Mouse (Mus musculus) adrenal gland, adult (tissue): ENCODE data around the gene E2f4.
A peak's percentile ranks its signal among the peaks of the same experiment; 100 is the strongest.

Experiments
- DNase-seq, 2 experiments: peaks; one replicate each; pipeline ENCODE4 v3.0.0; 2022 to 2023; ENCODE audit warnings: low spot score in 1 of 2; ENCODE audit not compliant: inconsistent age in 2 of 2

The E2f4 gene

GRCm38 (mm10) chr8:105297511-105298192 lies at the start of gene E2f4:
Gene E2f4, plus strand, starts transcription at chr8:105297663.
- peak; percentile 95 to 97 for DNase-seq

DNA sequence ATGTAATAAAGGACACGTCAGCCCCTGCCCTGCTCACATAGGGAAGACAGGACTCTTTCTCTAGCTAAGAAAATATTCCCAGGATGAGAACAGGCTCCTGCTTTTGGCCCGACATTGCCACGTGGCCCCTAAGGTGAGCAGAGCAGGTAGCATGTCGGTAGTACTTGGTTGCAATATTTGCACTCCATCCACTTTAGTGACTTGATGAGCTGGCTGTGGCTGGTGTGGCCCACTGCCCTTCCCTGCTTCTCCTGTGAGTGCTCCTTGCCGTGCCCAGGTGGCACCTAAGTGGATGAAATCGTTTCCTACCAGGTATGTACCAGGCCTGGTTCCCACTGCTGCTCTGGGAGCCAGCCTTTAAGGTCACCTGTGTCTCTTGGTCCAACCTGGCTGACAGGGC lies 45.5 kb upstream of the E2f4 start:
- no peak for DNase-seq

DNA sequence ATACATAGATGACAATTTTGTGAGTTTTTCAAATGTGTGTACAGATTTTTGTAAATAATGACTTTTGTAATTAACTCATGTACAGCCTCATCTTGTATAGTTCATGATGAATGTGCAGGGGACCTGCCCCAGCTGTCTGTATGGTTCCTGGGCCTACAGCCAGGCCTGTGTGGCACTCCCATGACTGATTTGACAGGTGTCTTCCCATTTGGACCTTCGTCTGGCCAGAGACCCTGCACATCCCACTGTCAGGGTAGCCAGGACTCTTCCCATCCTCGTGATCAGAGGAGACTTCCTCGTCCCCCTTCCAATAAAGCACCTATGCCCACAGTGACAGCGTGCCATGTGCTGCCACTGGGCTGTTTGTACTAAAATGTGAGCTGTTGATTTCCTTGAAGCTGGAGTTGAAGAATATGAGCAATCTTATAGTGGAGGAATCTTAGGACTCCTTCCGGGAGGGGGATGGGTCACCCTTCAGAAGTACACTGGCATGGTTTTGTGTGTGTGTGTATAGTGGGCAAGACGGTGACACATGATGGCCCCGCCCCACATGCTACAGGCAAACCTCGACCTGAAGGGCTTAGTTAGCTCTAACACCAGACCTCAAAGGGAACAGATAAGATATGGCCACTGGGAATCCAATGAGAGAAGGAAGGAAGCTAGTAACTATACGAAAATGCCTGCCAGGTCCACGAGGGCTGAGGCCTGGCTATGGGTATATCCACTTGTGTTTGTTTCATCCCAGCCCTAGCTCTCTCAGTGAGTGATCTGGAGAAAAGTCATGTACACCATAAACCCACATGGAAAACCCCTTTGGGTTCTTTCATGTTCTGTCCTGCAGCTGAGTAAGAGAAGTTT lies 44.6 kb upstream of the E2f4 start:
- no peak for DNase-seq

DNA sequence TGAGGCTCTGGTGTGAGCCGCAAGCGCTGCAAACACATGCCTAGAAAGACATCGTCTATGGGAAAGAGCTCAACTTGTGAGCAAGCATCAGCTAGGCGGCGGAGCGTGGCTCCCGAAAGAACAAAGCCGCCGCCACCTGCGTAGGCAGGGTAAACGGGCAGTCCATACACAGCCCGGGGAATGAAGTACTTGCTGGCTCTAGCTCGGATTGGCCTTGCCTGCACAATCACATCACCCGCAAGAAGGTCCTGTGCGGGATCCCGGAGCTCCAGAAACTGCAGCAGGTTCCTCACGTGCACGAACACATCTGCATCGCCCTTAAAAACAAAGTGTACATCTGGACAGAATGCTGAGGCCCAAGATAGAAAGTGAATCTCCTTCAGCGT lies 43.7 kb upstream of the E2f4 start:
- no peak for DNase-seq

DNA sequence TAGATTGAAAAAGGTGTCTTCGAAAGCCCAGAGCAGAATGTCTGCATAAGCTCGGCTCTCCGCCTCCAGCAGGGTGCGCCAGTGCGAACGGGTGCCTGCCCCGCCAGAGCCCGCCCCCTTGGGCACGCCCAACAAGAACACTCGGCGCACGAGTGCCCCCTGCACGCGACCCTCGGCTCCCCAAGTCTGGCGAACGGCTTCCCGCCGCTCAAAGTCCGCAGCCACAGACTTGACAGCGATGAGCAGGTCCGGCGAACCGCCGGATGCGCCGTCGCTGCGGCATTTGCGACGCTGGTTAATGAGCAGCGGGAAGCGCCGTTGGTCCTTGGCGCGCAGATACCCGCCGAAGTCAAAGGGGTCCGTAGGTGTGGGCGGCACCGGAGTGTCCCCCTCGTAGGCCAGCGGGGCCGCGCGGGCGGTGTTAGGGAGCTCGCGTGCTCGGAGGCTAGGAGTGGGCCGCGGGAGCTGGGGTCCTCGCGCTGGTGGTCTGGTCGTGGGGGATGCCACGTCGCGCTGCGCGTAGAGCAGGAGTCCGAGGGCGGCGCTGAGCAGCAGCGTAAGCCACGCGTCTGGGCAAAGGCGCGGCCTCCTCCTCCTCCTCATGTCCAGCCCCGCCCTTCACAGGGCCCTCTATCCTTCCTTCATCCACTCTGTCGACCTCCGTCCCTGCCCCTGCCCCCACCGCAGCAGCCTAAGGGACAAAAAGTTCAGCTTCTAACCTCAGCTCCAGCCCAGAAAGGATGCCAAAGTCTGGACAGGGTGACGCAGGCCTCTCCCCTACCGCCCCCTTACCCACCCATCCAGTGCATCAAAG lies 43.1 kb upstream of the E2f4 start:
- peak; percentile 88 to 95 for DNase-seq

GRCm38 (mm10) chr8:105254966-105255350 lies 42.5 kb upstream of the E2f4 start, which contains the start of gene B3gnt9:
Gene B3gnt9, minus strand, starts transcription at chr8:105255153.
- DNase-seq = peak; percentile 59 to 77

DNA sequence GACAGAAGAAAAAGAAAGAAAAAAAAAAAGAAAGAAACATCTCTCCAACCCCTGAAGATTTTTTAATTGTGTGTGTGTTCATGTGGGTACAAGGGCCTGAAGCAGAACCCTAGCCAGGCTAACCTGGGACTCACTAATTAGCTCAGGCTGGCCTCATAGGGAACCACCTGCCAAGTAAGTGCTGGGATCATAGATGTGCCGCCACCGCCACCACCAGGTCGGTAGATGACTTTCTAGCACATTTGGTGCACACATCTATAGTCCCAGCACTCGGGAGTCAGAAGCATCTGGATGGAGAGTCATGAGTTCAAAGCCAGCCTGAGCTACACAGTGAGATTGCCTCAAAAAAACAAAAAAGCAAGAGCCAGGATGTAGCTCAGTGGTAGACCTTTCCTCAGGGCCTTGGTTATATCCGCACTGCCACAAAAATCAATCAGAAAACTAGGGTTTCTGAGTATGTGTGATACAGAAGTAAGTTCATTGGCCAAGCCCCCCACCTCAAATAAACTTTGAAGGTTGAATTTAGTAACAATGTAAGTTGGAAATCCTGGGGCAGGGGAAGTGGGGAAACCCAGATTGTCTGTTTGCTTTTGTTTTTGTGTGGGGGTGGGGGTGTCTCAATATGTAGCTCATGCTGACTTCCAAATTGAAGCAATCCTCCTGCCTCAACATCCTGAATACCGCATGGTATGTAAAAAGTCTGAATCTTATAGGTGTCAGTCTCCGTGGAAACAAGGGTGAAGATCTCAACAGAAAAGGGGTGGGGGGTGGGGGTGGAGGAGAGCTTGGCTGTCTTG lies 39.9 kb upstream of the E2f4 start:
- peak in 1 of 2 experiments; percentile 16 for DNase-seq

DNA sequence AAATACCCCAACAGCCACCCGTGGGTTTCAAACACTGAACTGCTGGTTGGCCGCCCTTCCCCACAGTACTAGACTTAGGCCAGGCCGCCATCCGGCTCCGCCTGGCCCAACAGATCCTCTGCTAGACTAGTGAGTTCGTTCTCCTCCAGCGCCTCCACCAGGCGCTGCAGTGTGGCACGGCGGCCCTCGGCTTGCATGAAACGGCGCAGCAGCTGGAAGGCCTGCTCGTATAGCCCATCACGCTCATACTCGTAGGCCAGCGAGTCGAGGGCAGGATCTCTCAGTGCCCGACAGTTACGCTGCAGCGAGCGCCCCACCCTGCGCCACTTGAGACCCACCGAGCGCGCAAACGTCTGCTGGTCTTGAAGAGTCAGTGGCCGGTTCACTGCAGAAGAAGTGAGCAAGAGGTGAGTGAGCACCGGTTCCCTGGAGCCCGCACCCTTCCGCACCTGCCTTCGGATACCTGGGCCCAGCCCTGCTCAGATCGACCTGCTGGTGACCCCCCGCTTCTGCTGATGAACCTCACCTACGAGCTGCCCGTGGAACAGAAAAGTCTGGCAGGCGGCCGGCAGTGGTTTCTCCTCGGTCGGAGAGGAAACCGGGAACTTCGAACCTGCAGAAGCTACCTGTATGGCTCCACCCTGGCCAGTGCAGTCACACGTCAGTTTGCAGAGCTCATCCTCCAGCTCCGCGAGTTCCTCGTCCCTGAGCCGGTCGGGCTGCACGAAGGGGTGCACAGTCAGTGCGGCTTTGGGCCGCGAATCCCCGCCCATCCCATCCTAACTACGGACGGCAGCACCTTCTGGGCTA lies 38.3 kb upstream of the E2f4 start:
- peak; percentile 18 to 44 for DNase-seq

DNA sequence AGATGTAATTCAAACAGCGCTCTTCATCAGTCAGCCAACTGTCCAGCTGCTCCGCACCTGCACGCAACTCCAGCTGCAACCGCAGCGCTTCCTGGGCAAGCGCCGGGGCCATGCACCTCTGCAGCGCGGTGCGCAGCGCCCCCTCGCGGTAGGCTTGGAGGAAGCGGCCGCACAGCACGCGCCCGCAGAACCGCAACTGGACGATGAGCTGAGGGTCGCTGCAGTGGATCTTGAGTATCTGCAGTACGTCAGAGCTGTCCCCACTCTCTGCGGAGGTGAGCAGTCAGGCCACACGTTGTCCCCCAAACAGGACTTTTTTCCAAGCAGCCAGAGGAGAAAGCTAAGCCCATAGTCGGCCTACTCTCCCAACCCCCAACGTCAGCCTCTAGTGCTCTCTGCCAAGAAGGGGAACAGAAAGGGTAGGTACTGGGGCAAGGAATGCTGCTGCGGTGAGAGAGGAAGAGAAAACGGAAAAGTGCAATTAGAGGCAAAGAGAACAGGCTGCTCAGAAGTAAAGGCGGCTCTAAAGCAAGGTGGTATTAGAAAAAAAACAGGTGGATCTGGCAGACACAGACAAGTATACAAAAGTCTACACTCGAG lies 37.6 kb upstream of the E2f4 start:
- peak; percentile 77 to 92 for DNase-seq

GRCm38 (mm10) chr8:105260371-105261099 lies 36.9 kb upstream of the E2f4 start:
- no peak for DNase-seq

DNA sequence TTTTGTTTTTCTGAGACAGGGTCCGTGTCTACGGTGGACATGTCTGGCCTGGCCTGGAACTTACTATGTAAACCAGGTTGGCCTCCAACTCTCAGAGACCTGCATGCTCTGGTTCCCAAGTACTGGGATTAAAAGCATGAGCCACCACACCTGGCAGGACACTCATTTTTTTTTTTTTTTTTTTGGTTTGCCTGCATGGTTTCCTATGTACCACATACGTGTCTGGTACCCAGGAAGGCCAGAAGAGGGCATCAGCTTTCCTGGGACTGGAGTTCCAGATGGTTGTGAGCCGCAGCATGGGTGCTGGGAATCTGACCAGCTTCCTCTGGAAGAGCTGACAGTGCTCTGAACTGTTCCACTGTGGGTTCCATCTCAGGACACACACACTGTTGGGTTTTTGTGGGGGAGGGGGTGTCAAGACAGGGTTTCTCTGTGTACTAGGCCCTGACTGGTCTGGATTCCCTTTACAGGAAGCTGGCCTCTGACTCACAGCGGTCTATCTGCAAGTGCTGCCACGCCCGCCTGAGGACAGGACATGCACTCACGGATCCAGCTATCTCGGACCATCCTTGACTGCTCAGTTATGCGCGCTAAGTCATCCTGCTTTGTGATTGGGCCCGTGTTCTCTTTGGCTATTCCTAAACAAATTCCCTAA lies 36.0 kb upstream of the E2f4 start:
- no peak for DNase-seq

GRCm38 (mm10) chr8:105263244-105263912 lies 34.1 kb upstream of the E2f4 start:
- no peak for DNase-seq

DNA sequence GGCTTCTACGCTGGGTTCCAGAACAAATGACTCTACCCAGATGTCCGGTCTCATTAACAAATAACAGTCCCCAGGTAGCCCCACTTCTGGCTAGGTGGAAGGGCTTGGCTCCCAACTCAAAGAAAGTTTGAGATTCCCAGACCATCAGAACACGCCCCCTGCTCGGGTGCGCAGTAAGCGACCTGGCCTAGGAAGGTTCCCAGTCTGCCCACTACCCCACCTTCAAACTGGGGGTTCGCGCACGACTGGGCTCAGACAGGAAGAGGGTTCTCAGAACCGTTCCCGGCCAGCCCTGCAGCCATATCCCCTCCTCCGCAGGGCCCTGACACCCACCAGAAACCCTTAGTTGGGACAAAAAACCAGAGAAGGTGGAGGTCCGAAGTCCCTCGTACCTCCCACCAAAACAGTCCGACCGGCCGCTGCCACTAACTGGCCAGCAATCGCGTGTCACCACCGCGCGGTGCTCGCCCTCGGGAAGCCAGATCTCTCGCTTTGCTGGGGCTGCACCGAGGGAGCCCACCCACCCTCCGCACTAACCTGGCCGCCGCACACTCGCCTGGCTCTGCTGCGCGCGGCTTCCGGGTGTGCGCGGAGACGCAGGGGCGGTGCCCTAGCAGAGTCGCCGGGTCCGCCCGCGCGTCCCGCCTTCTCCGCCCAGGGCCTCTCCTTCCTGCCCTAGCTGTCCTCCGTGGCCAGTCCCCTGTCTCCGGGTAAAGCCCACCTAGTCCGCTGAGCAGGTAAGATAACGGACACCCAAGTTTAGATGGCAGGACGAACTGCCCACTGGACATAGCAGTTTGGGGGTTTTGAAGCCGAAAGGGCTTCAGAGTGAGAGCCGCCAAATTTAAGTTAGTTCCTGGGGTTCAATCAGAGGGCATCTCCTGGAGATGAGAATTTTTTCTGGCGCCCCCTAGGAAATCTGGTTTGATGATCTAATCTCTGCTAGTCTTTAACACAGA lies 33.2 kb upstream of the E2f4 start, which contains the start of the genes Tradd and Fbxl8:
Tradd (minus strand) TSS at position 586 of the 959 bp plus-strand sequence.
Fbxl8 (plus strand) TSS at position 625 of the 959 bp plus-strand sequence.
- DNase-seq = peak; percentile 88 to 94

DNA sequence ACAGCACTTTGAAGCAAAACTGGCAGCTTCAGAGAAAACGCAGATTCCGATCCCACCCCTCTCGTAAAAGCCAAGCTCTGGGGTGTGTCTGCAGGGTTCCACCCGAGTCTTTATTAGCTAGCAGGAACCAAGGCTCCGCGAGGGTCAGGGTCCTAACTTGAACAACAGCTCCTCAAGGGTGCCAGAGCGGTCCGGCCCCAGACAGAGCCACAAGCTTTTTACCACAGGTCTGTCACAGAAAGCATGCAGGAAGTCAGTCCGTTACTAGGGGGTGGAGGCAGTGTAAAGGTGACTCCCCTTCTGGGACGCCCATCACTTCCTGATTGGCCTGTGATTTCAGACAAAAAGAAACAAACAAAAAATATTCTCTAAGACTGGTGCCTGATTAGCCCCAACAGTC lies 32.3 kb upstream of the E2f4 start:
- DNase-seq = peak; percentile 20 to 62

- DNase-seq = peak in 1 of 2 experiments; percentile 8
Measured at GRCm38 (mm10) chr8:105266775-105267174, 30.7 kb upstream of the E2f4 start.

DNA sequence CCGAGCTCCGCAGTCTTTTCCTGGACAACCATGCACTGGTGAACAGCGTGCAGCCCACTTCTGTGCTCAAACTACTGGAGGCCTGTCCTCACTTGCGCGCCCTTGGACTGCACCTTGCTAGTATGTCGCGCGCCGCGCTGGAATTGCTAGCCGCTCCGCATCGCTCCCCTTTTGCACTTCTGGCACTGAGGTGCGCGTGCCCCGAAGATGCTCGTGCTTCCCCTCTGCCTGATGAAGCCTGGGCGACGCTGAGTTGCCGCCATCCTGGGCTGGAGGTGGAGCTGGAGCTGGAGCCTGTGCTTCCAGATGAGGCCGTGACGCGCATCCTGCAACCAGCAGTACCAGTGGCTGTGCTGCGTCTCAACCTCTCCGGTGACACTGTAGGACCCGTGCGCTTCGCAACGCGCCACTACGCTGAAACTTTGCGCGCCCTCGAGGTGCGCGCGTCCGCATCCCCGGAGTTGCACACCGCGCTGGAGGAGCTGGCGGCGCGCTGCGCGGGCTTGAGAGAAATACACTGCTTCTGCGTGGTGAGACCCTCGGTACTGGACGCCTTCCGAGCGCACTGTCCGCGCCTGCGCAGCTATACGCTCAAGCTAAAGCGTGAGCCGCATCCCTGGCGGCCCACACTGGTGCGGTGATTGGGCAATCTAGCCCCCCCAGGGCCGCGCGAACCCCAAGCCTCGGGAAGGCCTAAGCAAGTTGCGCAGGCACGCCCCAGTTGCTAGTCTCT lies 29.0 kb upstream of the E2f4 start:
- DNase-seq = peak; percentile 49 to 71
